Mouse (Mus musculus) retina, postnatal 7 days (tissue): ENCODE results near the gene Tcf3.

Experiments
- DNase-seq: peaks from one replicate; pipeline ENCODE4 v3.0.0-alpha.2; 2012; ENCODE audit warnings: low read depth, low spot score

Tcf3 gene

GRCm38 (mm10) chr10:80385811-80386734 lies 47.4 kb downstream of the Tcf3 start:
- no peak for DNase-seq

DNA sequence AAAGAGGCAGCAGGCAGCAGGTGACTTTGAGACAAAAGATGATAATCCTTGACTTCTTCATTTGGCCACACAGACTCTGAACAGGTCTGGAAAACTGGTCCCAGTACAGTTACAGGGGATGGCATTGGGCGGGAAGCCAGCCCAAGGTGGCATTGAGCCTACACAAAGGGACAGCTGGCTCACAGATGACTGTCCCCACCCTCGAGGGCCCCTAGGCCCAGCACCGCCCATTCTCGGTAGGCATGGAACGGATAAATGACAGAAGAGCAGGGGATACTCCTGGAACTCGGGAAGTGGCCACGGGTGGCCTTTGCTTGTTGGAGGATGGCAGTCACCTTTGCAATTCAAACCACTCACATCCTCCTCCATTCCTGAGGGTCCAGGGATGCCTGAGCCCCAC lies 48.1 kb downstream of the Tcf3 start:
- no peak for DNase-seq

DNA sequence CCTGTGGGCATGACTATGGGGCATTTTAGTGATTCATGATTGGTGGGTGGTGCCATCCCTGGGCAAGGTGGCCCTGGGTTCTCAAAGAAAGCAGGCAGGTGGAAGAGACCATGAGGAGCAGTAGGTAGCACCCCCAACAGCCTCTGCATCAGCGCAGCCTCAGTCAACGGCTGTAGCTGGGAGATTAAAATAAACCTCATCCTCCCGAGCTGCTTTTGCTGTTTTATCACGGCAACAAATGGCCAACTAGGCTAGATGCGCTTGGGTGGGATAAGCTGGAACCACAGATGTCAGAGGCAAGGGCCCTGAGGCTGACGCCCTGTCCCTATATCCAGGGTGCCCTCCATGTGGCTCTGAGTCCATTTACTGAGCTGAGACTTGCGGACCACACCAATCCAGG lies 48.7 kb downstream of the Tcf3 start:
- DNase-seq: no peak

GRCm38 (mm10) chr10:80384115-80384639 lies 49.3 kb downstream of the Tcf3 start:
- no peak for DNase-seq

- no peak for DNase-seq
These were observed 50.0 kb downstream of the Tcf3 start for GRCm38 (mm10) chr10:80383431-80383830.

DNA sequence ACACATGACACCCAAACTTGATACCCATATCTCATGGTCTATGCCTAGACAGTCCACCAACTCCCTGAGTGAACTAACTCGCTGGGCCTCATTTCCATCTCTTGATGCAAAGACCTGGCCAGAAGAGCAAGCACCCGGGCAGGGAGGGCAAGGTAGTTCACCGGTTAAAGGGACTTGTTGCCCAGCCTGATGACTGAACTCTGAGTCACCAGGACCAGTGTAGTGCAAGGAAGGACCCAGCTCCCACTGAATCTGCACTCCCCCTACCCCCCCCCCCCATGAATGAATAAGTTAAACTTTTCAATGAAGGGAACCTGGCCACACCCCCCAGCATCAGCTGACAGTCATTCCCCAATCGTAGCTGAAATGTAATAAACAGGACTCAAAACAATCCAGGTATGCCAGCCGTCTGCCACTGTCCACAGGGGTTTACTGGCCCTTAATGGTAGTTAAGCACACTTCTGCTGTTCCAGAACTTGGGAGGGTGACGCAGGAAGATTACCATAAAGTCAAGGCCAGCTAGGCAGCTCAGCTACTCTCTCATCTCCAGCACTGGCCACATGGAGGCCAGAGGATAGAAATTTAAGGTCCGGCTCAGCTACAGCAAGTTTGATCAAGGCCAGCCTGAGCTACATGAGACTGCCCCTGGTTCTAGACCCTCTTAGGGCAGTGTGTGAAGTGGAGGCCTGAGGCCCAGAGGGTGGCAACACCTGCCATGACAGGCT lies 50.6 kb downstream of the Tcf3 start:
- DNase-seq: no peak

GRCm38 (mm10) chr10:80377716-80378115 lies 55.7 kb downstream of the Tcf3 start:
- no peak for DNase-seq

DNA sequence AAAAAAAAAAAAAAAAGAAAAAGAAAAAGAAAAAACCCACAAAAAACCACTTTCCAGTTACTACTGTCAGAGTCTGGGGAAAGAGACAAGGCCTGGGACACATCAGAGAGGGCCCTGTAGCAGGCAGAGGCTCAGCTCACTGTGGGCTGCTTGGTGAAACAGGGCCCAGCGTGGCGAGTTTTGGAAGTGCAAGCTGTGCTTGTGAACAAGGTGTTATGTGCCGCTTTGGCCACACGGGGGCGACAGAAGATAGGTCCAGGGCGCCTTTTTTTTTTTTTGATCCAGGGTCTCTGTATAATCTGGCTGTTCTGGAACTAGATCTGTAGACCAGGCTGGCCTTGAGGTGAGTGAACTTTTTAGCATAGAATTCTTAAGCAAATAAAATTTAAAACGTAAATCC lies 57.3 kb downstream of the Tcf3 start:
- DNase-seq: peak; percentile 94

DNA sequence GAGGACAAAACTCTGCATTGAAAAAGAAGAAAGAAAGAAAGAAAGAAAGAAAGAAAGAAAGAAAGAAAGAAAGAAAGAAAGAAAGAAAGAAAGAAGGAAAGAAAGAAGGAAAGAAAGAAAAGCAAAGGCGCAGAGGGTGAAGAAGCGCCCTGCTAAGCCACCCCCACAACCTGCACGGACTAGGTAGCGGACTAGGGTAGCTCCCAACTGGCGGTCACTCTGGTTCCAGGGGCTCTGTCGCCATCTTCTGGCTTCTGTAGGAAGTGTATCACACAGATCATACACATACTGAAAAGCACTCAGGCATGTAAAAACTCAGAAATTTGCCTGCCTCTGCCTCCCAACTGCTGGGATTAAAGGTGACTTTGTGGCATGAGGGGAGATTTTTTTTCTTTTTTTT lies 59.4 kb downstream of the Tcf3 start:
- peak; percentile 76 for DNase-seq

GRCm38 (mm10) chr10:80372706-80373105 lies 60.7 kb downstream of the Tcf3 start:
- no peak for DNase-seq

GRCm38 (mm10) chr10:80371983-80372382 lies 61.5 kb downstream of the Tcf3 start:
- no peak for DNase-seq

DNA sequence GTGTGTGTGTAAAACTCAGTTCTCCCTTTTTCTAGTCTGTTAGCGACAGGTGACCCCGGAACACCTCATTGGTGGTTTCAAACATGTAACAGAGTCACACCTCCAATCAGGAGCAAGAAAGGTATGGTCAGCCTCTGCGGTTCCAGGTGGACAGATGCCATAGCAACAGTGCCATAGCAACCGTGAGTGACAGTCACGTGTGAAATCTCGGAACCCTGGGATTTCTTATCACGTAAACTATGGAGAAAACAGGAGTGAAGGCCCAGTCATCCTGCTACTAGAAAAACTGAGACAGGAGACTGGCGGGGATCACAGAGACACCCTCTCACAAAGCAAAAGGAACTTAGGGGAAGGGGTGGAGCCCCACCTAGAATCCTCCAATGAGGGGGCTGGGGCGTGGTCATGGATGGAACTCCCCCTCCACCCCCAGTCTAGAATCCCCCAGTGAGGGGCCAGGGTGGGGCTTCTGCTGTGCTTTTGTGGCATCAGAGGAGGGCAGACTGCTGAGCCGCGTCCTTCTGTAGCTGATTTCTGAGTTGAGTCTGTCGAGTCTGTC lies 62.0 kb downstream of the Tcf3 start:
- no peak for DNase-seq

- DNase-seq: no peak
These were observed 63.3 kb downstream of the Tcf3 start for GRCm38 (mm10) chr10:80369995-80370747.

DNA sequence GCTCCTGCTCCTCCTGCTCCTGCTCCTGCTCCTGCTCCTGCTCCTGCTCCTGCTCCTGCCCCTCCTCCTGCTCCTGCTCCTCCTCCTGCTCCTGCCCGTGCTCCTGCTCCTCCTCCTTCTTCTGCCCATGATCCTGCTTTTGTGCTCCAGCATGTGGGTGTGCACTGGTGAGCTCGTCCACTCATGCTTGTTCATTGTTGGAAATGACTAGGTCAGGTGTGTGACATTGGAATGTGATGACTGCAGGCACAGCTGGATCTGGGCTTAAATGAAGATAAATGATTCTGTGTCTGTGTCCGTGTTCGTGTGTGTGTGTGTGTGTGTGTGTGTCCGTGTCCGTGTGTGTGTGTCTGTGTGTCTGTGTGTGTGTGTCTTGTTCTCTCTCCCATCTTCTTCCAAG lies 65.1 kb downstream of the Tcf3 start:
- no peak for DNase-seq

GRCm38 (mm10) chr10:80367954-80368353 lies 65.5 kb downstream of the Tcf3 start:
- no peak for DNase-seq

DNA sequence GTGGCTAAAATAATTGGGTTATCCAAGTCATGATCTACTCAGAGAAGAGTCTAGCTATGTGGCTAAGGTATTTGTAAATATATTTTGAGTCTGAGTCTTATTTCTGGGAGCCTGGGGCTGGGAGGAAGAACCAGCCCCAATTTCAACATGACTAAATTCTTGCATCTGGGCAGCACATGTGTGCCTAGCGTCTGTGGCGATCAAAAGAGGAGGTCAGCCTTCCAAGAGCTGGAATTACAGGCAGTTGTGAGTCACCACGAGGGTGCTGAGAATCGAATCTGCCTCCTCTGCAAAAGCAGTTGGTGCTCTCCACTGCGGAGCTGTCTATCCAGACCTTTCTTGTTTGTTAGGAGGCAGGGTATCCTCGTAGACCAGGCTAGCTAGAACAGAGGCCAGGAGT lies 67.7 kb downstream of the Tcf3 start:
- DNase-seq: no peak

- no peak for DNase-seq
These were observed 69.7 kb downstream of the Tcf3 start for GRCm38 (mm10) chr10:80363734-80364133.
